ENCODE assay signal across 8 mouse cellular contexts in the genomic region with DNA sequence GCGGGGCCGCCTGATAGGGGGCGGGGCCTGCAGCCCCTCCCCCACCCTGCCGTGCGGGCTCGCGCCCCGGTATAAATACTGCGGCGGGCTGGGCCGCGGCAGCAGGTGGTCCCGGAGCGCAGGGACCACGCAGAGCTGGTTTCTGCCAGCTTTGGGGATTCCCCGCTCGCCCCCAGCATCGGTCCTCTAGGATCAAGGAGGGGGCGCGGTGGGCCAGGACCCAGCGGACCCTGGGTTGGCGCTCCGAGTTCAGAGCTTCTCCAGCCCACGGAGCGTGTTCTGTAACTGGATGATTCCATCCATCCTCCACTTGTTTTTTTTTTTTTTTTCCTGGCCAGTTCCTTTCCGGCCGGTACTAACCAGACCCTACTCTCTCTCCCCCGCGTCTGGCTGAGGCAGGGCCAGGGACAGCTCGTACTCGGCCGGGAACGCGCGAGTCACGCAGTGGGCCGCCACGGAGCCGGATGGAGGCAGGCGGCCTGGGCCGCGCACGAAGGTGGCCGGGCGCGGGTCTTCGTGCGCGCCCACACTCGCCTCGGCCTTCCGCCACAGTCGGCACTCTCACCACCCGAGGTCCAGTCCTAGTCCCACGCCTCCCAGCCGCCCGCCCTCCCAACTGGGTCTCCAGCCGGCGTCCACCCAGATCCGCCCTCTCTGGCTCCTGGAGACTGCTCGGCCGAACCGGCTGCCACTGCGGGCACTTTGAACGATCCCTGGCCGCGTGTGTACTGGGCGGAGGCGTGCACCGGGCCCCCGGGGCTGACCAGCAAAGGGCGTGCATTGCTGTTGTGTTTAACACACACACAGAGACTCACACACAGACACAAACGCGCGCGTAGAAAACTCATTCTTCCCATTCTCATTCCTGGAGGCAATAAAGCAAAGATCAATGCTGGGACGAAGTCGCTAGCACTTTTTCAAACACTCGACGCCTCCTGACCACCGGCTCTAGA. TPM values are rescaled to one million over a fixed set of nuclear protein-coding genes. Genes with fewer than 3 reads are reported as not detected.
DNase-seq lines count a peak whose midpoint lies in the region; ATAC-seq and TF ChIP-seq lines count a peak whose summit lies in the region.

No protein-coding gene starts in this region.

- H3K27ac ChIP-seq in lung, embryonic 14.5 days (ENCODE audit: low read depth), result no peak overlapping the region
- no peak overlapping the region for H3K27ac ChIP-seq in heart, postnatal 0 days (ENCODE audit: low read depth)
- no peak overlapping the region for H3K27ac ChIP-seq in liver, embryonic 12.5 days

- TF ChIP-seq CTCF in lung, embryonic 14.5 days (IDR thresholded peaks at IDR 0.05; ENCODE audit: low read depth), result no peak
- no peak for TF ChIP-seq CTCF in heart, postnatal 0 days (IDR thresholded peaks at IDR 0.05; ENCODE audit: low read depth)

- peak overlapping the region; percentile 28 for H3K9ac ChIP-seq in lung, embryonic 14.5 days
- H3K9ac ChIP-seq in heart, postnatal 0 days (replicated peaks; ENCODE audit: low read depth, low read length), result no peak overlapping the region
- no peak overlapping the region for H3K9ac ChIP-seq in liver, embryonic 12.5 days

- peak overlapping the region; percentile 49 for H3K4me3 ChIP-seq in lung, embryonic 14.5 days (ENCODE audit: low read depth, low read length)
- H3K4me3 ChIP-seq in heart, postnatal 0 days (ENCODE audit: low read depth, low read length), result peak overlapping the region; percentile 59
- H3K4me3 ChIP-seq in liver, embryonic 12.5 days, result peak overlapping the region; percentile 57

- H3K9me3 ChIP-seq in lung, embryonic 14.5 days (ENCODE audit: low read depth, low read length), result no peaks in the 10 kb centered on the region
- no peaks in the 10 kb centered on the region for H3K9me3 ChIP-seq in heart, postnatal 0 days (replicated peaks; ENCODE audit: control insufficient read depth, low read length)
- no peaks in the 10 kb centered on the region for H3K9me3 ChIP-seq in liver, embryonic 12.5 days (replicated peaks)

- peak overlapping the region; percentile 94 for H3K4me2 ChIP-seq in lung, embryonic 14.5 days
- H3K4me2 ChIP-seq in heart, postnatal 0 days (ENCODE audit: low read depth, low read length), result peak overlapping the region; percentile 95
- H3K4me2 ChIP-seq in liver, embryonic 12.5 days, result peak overlapping the region; percentile 81

- TF ChIP-seq EP300 in heart, postnatal 0 days (IDR thresholded peaks at IDR 0.05; ENCODE audit: low read depth), result no peak

- peaks cover 9% of the 10 kb centered on the region for H3K4me1 ChIP-seq in lung, embryonic 14.5 days (ENCODE audit: insufficient read depth)
- peaks cover 24% of the 10 kb centered on the region for H3K4me1 ChIP-seq in heart, postnatal 0 days (ENCODE audit: control insufficient read depth, insufficient read depth)
- peaks cover 18% of the 10 kb centered on the region for H3K4me1 ChIP-seq in liver, embryonic 12.5 days

- under 1% methylated on average over 75 of the region's 81 CpGs for WGBS in lung, embryonic 14.5 days
- WGBS in heart, postnatal 0 days, result 1% methylated on average over 81 of the region's 81 CpGs
- 1% methylated on average over 81 of the region's 81 CpGs for WGBS in liver, embryonic 12.5 days (ENCODE audit: insufficient replicate concordance)

- no peaks in the 10 kb centered on the region for H3K36me3 ChIP-seq in lung, embryonic 14.5 days (ENCODE audit: insufficient read depth)
- no peaks in the 10 kb centered on the region for H3K36me3 ChIP-seq in heart, postnatal 0 days (replicated peaks; ENCODE audit: control insufficient read depth, insufficient read depth, low read length)
- no peaks in the 10 kb centered on the region for H3K36me3 ChIP-seq in liver, embryonic 12.5 days

- ATAC-seq in lung, embryonic 14.5 days (ENCODE audit: insufficient read depth), result peak; percentile 53
- peak; percentile 62 for ATAC-seq in heart, postnatal 0 days (ENCODE audit: insufficient read depth, low read depth)
- ATAC-seq in liver, embryonic 12.5 days, result no peak; the same call in 1 of the 2 replicates

- peaks cover 91% of the 10 kb centered on the region for H3K27me3 ChIP-seq in lung, embryonic 14.5 days (ENCODE audit: insufficient read depth, low read length)
- H3K27me3 ChIP-seq in heart, postnatal 0 days (ENCODE audit: control insufficient read depth, insufficient read depth, low read length), result peaks cover 94% of the 10 kb centered on the region
- peaks cover 89% of the 10 kb centered on the region for H3K27me3 ChIP-seq in liver, embryonic 12.5 days (replicated peaks)

- DNase-seq in lung, embryonic 14.5 days, result peak; percentile 28
- no peak for DNase-seq in lung, postnatal 25 days (ENCODE audit: low spot score)
- DNase-seq in embryo, embryonic 10 days (ENCODE audit: low spot score), result peak; percentile 55
- no peak for DNase-seq in heart, postnatal 0 days (ENCODE audit: low spot score)
- peak; percentile 58 for DNase-seq in retina, embryonic 14.5 days (ENCODE audit: low spot score)
- DNase-seq in right cerebral cortex, postnatal 10 days (ENCODE audit: low spot score in 2 of 2), result no peak
- DNase-seq in right cerebral cortex, adult 18-20 months, result no peak

RNA-seq across cellular contexts. Expression of a gene that starts 8.8 kb away (rescaled TPM):
- polyA plus RNA-seq in lung, embryonic 14.5 days (2014; fragmentation: Nextera tagmentation; extraction: Ambion mirVana), result 0.05 TPM in 1 of 2 replicates, not detected in the other
- not detected in 2 replicates for total RNA-seq in heart, postnatal 0 days (2014; rRNA removed; ENCODE audit: low replicate concordance)
- not detected in 2 replicates for polyA plus RNA-seq in heart, postnatal 0 days (2015; fragmentation: Nextera tagmentation; extraction: Ambion mirVana)
- polyA plus RNA-seq in liver, embryonic 12.5 days (2016; fragmentation: Nextera tagmentation; extraction: Ambion mirVana), result not detected in 2 replicates

Comparison
In these comparisons a context has a peak if more than half of its experiments do, and no peak if none do; other contexts are left out.
1. DNase-seq: peak in lung, embryonic 14.5 days (single experiment), embryo, embryonic 10 days (single experiment) and retina, embryonic 14.5 days (single experiment); none in lung, postnatal 25 days (single experiment), heart, postnatal 0 days (single experiment), right cerebral cortex, postnatal 10 days (0 of 2) and right cerebral cortex, adult 18-20 months (single experiment).
2. Peak in every context shown above with its lines, with median percentiles within 50 percentile points of each other: H3K4me2 ChIP-seq and H3K4me3 ChIP-seq.